Mouse (Mus musculus) liver, embryonic 14.5 days (tissue): ENCODE results near the gene Stxbp6.

Experiments used
- CTCF ChIP-seq: IDR thresholded peaks from 2 replicates; pipeline ENCODE4 v1.5.1; 2016; ENCODE audit warnings: antibody characterized with exemption, low read depth, control low read depth
- EP300 ChIP-seq: IDR thresholded peaks from 2 replicates; pipeline ENCODE4 v1.6.1; 2016; ENCODE audit warnings: antibody characterized with exemption, low read depth

GRCm38 (mm10) chr12:45067047-45067685 lies 7.3 kb downstream of the Stxbp6 start:
- TF ChIP-seq CTCF, result no peak
- TF ChIP-seq EP300, result no peak
